Mouse (Mus musculus) kidney, adult 18-20 months (tissue): ENCODE measurements at regions not wholly inside any gene's neighbourhood (a gene's known extent, or its start where the extent isn't known, plus 50 kb on each side); places are given as distances from the start of the nearest gene placed in this dataset.
"Not testable (repeated sequence)": the region's sequence is repeated elsewhere in the genome, so short reads cannot be mapped to it uniquely, and the experiment has no call there.

ENCODE experiments used
- DNase-seq: peaks from one replicate; pipeline ENCODE4 v3.0.0; 2021

- no peak for DNase-seq
Measured at GRCm38 (mm10) chr4:105844675-105845466, 55.2 kb downstream of the Gm12728 start.

- DNase-seq: not testable (repeated sequence)
Measured at GRCm38 (mm10) chr4:105845998-105846989, 56.6 kb downstream of the Gm12728 start.

GRCm38 (mm10) chr4:105853086-105853485, 63.4 kb downstream of the Gm12728 start:
- no peak for DNase-seq

- no peak for DNase-seq
Measured at GRCm38 (mm10) chr4:105859052-105859864, 69.6 kb downstream of the Gm12728 start.

GRCm38 (mm10) chr4:105860930-105861653, 71.4 kb downstream of the Gm12728 start:
- DNase-seq: no peak

- DNase-seq: no peak
Measured at GRCm38 (mm10) chr4:105861654-105862037, 72.0 kb downstream of the Gm12728 start.

- no peak for DNase-seq
Measured at GRCm38 (mm10) chr4:105870512-105870911, 80.8 kb downstream of the Gm12728 start.

GRCm38 (mm10) chr4:105877246-105877645, 87.6 kb downstream of the Gm12728 start:
- DNase-seq: no peak

GRCm38 (mm10) chr4:105879891-105880290, 90.2 kb downstream of the Gm12728 start:
- no peak for DNase-seq

GRCm38 (mm10) chr4:105884791-105885190, 95.1 kb downstream of the Gm12728 start:
- no peak for DNase-seq

- DNase-seq: no peak
Measured at GRCm38 (mm10) chr4:105891438-105891837, 101.8 kb downstream of the Gm12728 start.

GRCm38 (mm10) chr4:105892065-105892464, 102.4 kb downstream of the Gm12728 start:
- DNase-seq: no peak

- no peak for DNase-seq
Measured at GRCm38 (mm10) chr4:105895116-105895515, 105.4 kb downstream of the Gm12728 start.

GRCm38 (mm10) chr4:105898054-105898847, 108.6 kb downstream of the Gm12728 start:
- no peak for DNase-seq

- no peak for DNase-seq
Measured at GRCm38 (mm10) chr4:105904896-105905295, 115.2 kb downstream of the Gm12728 start.

GRCm38 (mm10) chr4:105906411-105906810, 116.7 kb downstream of the Gm12728 start:
- no peak for DNase-seq

GRCm38 (mm10) chr4:105907611-105908010, 117.9 kb downstream of the Gm12728 start:
- no peak for DNase-seq

GRCm38 (mm10) chr4:105908281-105908680, 118.6 kb downstream of the Gm12728 start:
- no peak for DNase-seq

- no peak for DNase-seq
Measured at GRCm38 (mm10) chr4:105909272-105909671, 119.6 kb downstream of the Gm12728 start.

GRCm38 (mm10) chr4:105910666-105911065, 121.0 kb downstream of the Gm12728 start:
- no peak for DNase-seq

GRCm38 (mm10) chr4:105911678-105912077, 122.0 kb downstream of the Gm12728 start:
- no peak for DNase-seq
